Mouse (Mus musculus): Measurements from ENCODE around the gene Fkbp4.

Fkbp4 gene

DNA sequence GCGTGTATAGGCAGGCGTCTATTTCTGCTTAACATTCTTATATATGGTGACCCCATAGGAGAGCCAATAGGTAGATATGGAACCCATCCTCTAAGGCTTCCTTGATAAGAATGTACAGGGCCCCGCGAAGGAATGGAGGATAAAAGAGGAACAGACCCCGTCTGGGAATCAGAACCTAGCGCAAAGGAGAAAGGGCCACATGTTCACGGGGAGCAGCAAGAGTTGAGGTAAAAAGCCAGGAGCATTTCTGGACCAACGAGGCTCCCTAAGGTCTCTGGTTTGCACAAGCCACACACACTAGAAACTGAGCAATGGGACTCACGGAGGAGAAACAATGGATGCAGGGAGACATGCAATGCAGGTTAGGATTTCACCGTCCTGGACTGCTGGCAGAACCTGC, 1.2 kb downstream of the Fkbp4 start:
- DNase-seq (ENCODE audit: extremely low read depth, low read depth, low spot score), result no peak

DNA sequence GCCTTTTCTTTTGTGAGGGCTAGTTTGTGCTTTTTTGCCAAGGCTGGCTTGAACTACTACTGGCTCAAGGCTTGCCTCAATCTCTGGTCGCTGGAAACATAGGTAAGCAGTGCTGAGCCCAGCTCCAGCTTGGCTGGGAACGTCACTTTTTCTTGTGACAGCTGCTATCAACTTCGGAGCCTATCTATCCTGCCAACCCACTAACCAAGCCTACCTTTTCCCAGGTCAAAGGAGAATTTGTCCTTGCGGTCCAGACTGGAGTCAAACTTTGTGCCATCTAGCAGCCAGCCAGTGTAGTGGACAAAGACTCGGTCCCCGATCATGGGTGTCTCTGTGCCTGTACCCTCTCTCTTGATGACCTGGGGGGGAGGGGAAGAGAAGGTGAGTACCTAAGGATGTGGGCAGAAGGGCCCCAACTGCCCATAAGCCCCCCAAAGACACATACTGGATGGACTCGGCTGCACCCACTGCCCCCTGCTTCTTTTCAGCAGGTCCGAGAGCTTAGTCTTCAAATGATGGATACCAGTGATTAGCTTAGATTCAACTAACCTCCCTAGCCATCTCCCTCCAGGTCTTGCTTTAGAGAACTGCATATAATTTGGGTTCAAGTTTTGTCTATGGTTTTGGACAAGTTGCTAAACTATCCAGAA, 2.0 kb downstream of the Fkbp4 start:
- DNase-seq (ENCODE audit: extremely low read depth, low read depth, low spot score), result no peak

DNA sequence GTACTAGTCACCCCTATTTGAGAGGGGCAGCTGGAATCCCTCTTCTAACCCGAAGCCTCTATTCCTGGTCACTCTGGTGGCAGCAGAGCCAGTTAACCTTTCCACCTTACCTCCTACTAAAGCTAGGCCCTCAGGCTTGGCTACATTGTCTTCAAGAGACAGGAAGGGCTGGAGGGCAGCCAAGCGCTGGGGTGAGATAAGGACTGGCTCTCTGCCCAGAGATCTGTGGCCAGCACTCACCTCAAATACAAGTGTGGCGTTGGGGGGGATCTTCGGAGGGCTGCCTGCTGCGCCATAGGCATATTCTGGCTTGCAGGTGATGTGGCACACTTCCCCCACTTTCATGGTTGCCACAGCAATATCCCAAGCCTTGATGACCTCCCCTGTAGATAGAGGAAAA, 3.0 kb downstream of the Fkbp4 start:
- DNase-seq (ENCODE audit: extremely low read depth, low read depth, low spot score), result no peak

DNA sequence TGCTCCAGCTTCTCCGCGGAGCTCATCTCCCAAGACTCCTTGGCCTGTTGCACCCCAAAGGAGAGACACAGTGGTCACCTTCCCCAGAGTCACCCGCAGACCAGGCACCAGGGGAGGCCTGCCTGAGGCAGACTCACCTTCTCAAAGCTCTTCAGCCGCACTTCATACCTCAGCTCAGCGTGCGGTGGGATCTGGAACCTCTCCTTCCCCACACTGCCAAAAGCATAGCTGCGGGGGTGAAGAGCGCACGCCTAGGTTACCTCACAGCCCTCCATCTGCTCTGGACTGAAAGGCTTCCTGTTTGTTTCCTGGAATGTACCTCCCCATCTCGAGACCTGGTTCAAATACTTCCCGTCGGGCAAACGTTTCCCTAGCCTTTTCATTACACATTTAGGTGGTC, 4.9 kb downstream of the Fkbp4 start:
- no peak for DNase-seq (ENCODE audit: extremely low read depth, low read depth, low spot score)

GRCm38 (mm10) chr6:128432356-128432915, 6.0 kb downstream of the Fkbp4 start:
- DNase-seq (ENCODE audit: extremely low read depth, low read depth, low spot score), result no peak

DNA sequence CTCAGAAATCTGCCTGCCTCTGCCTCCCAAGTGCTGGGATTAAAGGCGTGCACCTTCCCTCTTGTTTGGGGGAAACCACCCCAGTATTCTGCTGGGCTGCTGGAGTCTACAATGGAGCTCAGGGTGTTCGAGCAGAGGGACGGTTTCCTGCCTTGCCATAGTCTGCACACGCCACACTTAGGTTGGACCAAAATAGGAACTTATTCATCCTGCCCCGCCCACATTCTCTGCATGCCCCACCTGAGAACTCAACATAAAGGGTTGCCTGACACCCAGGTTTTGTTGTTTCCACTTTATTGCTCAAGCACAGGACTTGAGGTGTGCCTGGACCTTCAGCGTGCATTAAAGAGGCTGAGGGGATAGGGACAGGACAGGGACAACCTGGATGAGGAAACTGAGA, 8.7 kb downstream of the Fkbp4 start:
- DNase-seq (ENCODE audit: extremely low read depth, low read depth, low spot score), result no peak

GRCm38 (mm10) chr6:128429300-128429699, 9.2 kb downstream of the Fkbp4 start:
- DNase-seq (ENCODE audit: extremely low read depth, low read depth, low spot score), result no peak

DNA sequence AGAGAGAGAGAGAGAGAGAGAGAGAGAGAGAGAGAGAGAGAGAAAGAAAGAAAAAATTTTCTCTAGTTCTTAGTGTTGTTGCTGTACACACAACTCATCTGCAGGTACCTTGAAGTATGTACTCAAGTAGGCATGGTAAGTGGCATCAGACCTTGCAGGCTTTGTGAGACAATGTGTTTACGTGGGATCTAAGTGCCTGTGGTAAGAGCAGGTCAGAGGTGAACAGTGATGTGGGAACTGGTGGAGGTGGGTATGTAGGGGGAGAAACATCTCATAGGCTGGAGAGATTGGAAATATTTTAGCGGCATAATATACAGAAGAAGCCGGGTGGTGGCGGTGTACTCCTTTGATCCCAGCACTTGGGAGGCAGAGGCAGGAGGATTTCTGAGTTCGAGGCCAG, 10.9 kb downstream of the Fkbp4 start:
- DNase-seq (ENCODE audit: extremely low read depth, low read depth, low spot score), result no peak

GRCm38 (mm10) chr6:128425046-128425445, 13.4 kb downstream of the Fkbp4 start:
- no peak for DNase-seq (ENCODE audit: extremely low read depth, low read depth, low spot score)

- no peak for DNase-seq (ENCODE audit: extremely low read depth, low read depth, low spot score)
These were observed 14.0 kb downstream of the Fkbp4 start, which contains the start of gene Itfg2 for GRCm38 (mm10) chr6:128424269-128425019. Gene Itfg2 (minus strand): TSS chr6:128424931.

DNA sequence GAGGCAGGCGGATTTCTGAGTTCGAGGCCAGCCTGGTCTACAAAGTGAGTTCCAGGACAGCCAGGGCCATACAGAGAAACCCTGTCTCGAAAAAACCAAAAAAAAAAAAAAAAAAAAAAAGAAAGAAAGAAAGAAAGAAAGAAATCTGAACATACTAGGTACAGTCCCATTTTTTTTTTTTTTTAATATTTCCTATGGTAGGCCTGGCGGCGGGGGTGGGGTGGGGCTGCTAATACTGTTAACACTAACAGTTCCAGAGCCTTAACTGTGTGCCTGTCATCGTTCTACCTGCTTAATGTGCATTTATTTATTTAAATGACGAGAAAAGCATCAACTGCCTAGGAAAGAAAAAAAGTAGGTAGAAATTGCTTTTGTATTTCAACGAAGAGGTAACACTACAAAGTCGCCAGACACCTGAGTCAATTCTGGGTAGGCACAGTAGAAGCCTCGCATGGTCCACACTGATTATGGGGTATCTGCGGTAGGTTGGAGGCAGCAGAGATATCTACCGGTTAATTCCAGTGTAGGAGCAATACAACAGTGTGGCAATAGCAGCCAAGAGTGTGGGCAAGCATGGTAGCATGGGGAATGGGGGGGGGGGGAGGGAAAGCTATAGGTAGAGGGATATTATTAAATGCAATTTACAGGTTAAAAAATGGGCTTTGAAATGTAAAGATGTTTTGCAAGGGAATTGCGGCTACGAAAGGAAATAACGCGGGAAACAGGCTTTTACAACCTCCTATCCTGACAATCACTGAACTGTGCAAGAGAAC, 14.8 kb downstream of the Fkbp4 start:
- no peak for DNase-seq (ENCODE audit: extremely low read depth, low read depth, low spot score)

GRCm38 (mm10) chr6:128421480-128421879, 17.0 kb downstream of the Fkbp4 start:
- DNase-seq (ENCODE audit: extremely low read depth, low read depth, low spot score), result peak; percentile 78

- no peak for DNase-seq (ENCODE audit: extremely low read depth, low read depth, low spot score)
These were observed 17.4 kb downstream of the Fkbp4 start for GRCm38 (mm10) chr6:128421036-128421435.

DNA sequence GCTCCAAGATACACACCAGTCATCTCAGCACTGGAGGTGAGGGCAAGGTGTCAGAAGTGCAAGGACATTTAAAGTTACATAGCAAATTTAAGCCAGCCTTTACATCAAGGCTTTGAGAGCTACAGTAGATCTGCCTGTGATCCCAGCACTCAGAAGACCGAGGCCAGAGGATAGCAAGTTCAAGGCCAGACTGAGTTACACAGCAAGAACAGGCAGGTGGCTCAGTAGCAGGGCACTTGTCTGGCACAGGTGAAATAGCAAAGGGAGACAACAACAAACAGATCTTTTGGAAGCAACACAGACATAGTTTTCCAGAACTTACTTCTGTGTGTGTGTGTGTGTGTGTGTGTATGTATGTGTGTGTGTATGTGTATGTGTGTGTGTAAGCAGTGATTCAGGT, 20.4 kb downstream of the Fkbp4 start:
- DNase-seq (ENCODE audit: extremely low read depth, low read depth, low spot score), result no peak

- no peak for DNase-seq (ENCODE audit: extremely low read depth, low read depth, low spot score)
These were observed 22.3 kb downstream of the Fkbp4 start for GRCm38 (mm10) chr6:128416169-128416568.

GRCm38 (mm10) chr6:128411115-128411514, 27.4 kb downstream of the Fkbp4 start:
- no peak for DNase-seq (ENCODE audit: extremely low read depth, low read depth, low spot score)

GRCm38 (mm10) chr6:128410305-128410704, 28.2 kb downstream of the Fkbp4 start:
- no peak for DNase-seq (ENCODE audit: extremely low read depth, low read depth, low spot score)

- DNase-seq (ENCODE audit: extremely low read depth, low read depth, low spot score), result no peak
These were observed 29.8 kb downstream of the Fkbp4 start for GRCm38 (mm10) chr6:128408544-128409125.

DNA sequence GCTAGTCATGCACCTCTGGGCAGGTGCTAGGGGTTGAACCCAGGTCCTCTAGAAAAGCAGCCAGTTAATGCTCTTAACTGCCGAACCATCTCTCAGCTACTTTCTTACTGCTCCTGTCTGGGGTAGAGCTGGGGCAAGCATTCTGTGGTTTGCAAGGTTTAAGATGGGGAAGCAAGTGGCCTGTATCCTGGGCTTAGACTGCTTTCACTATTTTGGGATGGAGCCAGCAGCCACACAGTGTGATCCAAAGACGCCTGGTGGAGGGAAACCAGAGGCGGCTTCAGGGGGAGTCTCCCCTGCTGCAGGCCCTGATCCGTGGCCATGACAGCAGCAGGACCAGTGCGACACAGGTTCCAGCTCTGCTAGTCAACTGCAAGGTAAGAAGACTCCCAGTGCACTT, 33.8 kb downstream of the Fkbp4 start:
- no peak for DNase-seq (ENCODE audit: extremely low read depth, low read depth, low spot score)

GRCm38 (mm10) chr6:128399421-128400185, 38.9 kb downstream of the Fkbp4 start:
- no peak for DNase-seq (ENCODE audit: extremely low read depth, low read depth, low spot score)
